Mouse (Mus musculus): ENCODE measurements around the gene Zfp385b.

- TF ChIP-seq EP300 (IDR thresholded peaks at IDR 0.05; ENCODE audit: low read length) (no peak), E2F4 (IDR thresholded peaks at IDR 0.05; ENCODE audit: insufficient replicate concordance, low read depth, low read length) (no peak), POLR2A (IDR thresholded peaks at IDR 0.05; ENCODE audit: low read depth, low read length) (no peak), CTCF (conservative IDR thresholded peaks at IDR 0.05 in 1 of 2, IDR thresholded peaks at IDR 0.05 in 1 of 2; ENCODE audit: low read depth in 2 of 2, low read length in 2 of 2) (no peak), ZMIZ1 (IDR thresholded peaks at IDR 0.05; ENCODE audit: low read depth, low read length) (no peak), TCF12 (IDR thresholded peaks at IDR 0.05; ENCODE audit: low read depth, low read length) (no peak), CHD2 (IDR thresholded peaks at IDR 0.05; ENCODE audit: low read length) (no peak), JUND (conservative IDR thresholded peaks at IDR 0.05; ENCODE audit: low read depth, low read length) (no peak), MAX (IDR thresholded peaks at IDR 0.05; ENCODE audit: low read length) (no peak), USF2 (conservative IDR thresholded peaks at IDR 0.05; ENCODE audit: low read depth, low read length) (no peak), UBTF (IDR thresholded peaks at IDR 0.05; ENCODE audit: low read depth, low read length) (no peak), ZC3H11A (IDR thresholded peaks at IDR 0.05; ENCODE audit: low read depth, low read length) (no peak), ZNF384 (IDR thresholded peaks at IDR 0.05; ENCODE audit: low read depth, low read length) (no peak), USF1 (IDR thresholded peaks at IDR 0.05; ENCODE audit: low read depth, low read length) (no peak)
These were observed 42.3 kb downstream of the Zfp385b start for GRCm38 (mm10) chr2:77777047-77777686.

Measured in CH12.LX (cell line).